Mouse (Mus musculus): ENCODE results near the gene Islr2. TPM values are rescaled to one million over a fixed set of nuclear protein-coding genes. Genes with fewer than 3 reads are reported as not detected.

The Islr2 gene
- polyA plus RNA-seq, 1 experiment from 2014 or later: 0.15 TPM

DNA sequence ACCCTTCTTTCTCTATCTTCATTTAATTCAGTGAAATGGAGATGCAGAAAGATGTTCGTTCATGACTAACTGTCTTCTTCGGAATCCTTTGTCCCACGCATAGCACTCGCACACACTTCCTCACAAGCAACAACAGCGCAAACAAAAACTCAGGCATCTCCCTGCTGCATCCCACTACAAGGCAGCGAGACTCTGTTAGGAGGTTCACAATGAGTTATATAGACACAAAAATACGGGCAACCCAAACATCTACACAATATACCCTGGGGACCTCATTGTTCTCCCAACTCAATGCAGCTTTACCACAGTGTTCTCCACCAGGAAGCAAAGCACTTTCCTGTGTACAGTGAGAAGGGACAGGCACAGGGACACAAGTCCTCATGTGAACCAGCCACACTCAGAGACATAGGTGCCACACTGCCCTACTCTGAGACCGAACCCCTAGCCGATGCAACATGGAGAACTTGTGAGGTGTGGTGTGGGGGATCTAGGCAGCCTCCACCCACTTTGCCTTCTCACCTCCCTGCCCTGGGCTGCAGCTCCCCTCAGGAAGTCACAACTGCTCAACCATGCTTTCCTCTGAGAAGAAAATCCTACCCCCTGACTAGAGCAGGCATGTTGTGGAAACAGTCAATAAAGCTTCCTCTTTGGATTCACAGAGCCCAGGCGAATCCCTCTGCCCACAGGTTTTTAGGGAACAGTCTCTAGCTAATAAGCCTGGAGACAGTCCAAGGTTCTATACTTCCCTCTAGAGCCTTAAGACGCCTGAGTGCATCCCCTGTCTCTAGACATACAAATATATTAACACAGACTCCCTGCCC lies 3.6 kb downstream of the Islr2 start:
- peaks cover 44% of the 10 kb centered on the region for H3K4me1 ChIP-seq
- H3K4me3 ChIP-seq: no peak overlapping the region
- peaks cover 87% of the 10 kb centered on the region for H3K27me3 ChIP-seq
- H3K27ac ChIP-seq: no peak overlapping the region
- 11% methylated on average over 11 of the region's 11 CpGs for WGBS
- H3K4me2 ChIP-seq: no peak overlapping the region
- no peak overlapping the region for H3K9ac ChIP-seq
- ATAC-seq (ENCODE audit: borderline replicate concordance, extremely low read depth, low FRiP score, low TSS enrichment): no peak
- no peaks in the 10 kb centered on the region for H3K36me3 ChIP-seq
- no peaks in the 10 kb centered on the region for H3K9me3 ChIP-seq

- Histone ChIP-seq H3K27ac (no peak overlapping the region), H3K9me3 (no peaks in the 10 kb centered on the region), H3K4me1 (peaks cover 44% of the 10 kb centered on the region), H3K9ac (no peak overlapping the region), H3K27me3 (peaks cover 96% of the 10 kb centered on the region), H3K4me2 (0 out of 2 replicates have a peak overlapping the region, but pooled peaks have one; percentile 23), H3K4me3 (no peak overlapping the region), H3K36me3 (no peaks in the 10 kb centered on the region)
- WGBS: 1% methylated on average over 41 of the region's 41 CpGs
- no peak for ATAC-seq (ENCODE audit: borderline replicate concordance, extremely low read depth, low FRiP score, low TSS enrichment)
Measured at GRCm38 (mm10) chr9:58199381-58200269, 4.5 kb downstream of the Islr2 start.

DNA sequence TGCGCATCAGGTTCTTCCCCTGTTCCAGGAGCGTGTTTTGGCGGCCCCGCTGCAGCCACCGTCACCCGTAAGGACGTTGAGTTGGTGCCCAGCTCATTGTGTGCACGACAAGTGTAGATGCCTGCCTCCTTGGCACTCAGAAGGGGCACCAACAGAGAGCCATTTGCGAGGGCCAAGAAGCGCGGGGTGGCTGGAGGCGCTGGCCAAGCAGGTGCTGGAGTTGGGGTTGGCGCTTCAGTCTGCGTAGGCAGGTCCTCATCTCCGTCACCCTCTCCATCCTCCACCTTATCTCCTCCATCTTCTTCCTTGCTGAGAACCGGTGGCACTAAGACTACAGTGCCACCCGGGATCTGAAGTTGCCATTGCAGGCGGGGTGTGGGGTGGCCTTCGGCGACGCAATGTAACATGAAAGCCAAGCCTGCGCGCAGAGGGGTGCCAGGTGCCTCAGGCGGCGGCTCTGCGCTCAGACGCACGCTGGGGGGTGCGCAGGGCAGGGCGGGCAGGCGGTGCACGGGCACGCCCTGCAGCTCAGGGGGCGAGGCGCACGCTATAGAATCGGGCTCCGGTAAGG lies 5.2 kb downstream of the Islr2 start:
- no peaks in the 10 kb centered on the region for H3K9me3 ChIP-seq
- H3K36me3 ChIP-seq: no peaks in the 10 kb centered on the region
- no peak for ATAC-seq (ENCODE audit: borderline replicate concordance, extremely low read depth, low FRiP score, low TSS enrichment)
- no peak overlapping the region for H3K9ac ChIP-seq
- 2% methylated on average over 38 of the region's 38 CpGs for WGBS
- H3K27me3 ChIP-seq: peaks cover 100% of the 10 kb centered on the region
- H3K4me2 ChIP-seq: 0 out of 2 replicates have a peak overlapping the region, but pooled peaks have one; percentile 23
- H3K4me3 ChIP-seq: no peak overlapping the region
- H3K4me1 ChIP-seq: peaks cover 42% of the 10 kb centered on the region
- H3K27ac ChIP-seq: no peak overlapping the region

GRCm38 (mm10) chr9:58197781-58198701 lies 6.1 kb downstream of the Islr2 start:
- Histone ChIP-seq H3K4me1 (peaks cover 35% of the 10 kb centered on the region), H3K9me3 (no peaks in the 10 kb centered on the region), H3K4me2 (peak overlapping the region; percentile 50), H3K27ac (no peak overlapping the region), H3K4me3 (peak overlapping the region; percentile 24), H3K9ac (no peak overlapping the region), H3K27me3 (peaks cover 97% of the 10 kb centered on the region), H3K36me3 (no peaks in the 10 kb centered on the region)
- WGBS: under 1% methylated on average over 58 of the region's 58 CpGs
- no peak for ATAC-seq (ENCODE audit: borderline replicate concordance, extremely low read depth, low FRiP score, low TSS enrichment)

- peak overlapping the region; percentile 24; the same call in 1 of the 2 replicates for H3K4me3 ChIP-seq
- no peak overlapping the region for H3K9ac ChIP-seq
- WGBS: 3% methylated on average over 46 of the region's 46 CpGs
- peak overlapping the region; percentile 50; the same call in 1 of the 2 replicates for H3K4me2 ChIP-seq
- peaks cover 86% of the 10 kb centered on the region for H3K27me3 ChIP-seq
- no peaks in the 10 kb centered on the region for H3K9me3 ChIP-seq
- ATAC-seq (ENCODE audit: borderline replicate concordance, extremely low read depth, low FRiP score, low TSS enrichment): no peak
- peaks cover 34% of the 10 kb centered on the region for H3K4me1 ChIP-seq
- H3K36me3 ChIP-seq: no peaks in the 10 kb centered on the region
- H3K27ac ChIP-seq: no peak overlapping the region
Measured at GRCm38 (mm10) chr9:58196610-58197567, 7.2 kb downstream of the Islr2 start.

DNA sequence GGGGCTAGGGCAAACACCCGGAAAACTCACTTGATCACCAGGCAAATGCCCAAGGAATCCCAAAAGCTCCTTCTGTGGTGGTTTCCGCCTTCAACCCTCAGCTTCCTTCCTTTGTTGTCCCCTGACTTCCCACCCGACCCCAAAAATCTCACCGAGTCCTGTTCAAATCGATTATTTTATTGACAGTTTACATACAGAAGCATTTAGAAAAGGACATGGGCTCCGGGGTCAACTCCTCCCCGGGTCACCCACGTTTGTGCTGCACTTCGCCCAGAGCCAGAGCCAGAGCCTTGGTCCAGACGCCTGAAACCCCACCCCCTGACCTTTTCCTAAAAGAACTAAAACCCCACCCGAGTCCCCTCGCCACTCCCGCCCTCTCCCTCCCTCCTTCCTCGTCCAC lies 8.0 kb downstream of the Islr2 start:
- no peak overlapping the region for H3K4me3 ChIP-seq
- H3K27me3 ChIP-seq: peaks cover 78% of the 10 kb centered on the region
- no peaks in the 10 kb centered on the region for H3K9me3 ChIP-seq
- H3K9ac ChIP-seq: no peak overlapping the region
- H3K36me3 ChIP-seq: no peaks in the 10 kb centered on the region
- H3K27ac ChIP-seq: no peak overlapping the region
- ATAC-seq (ENCODE audit: borderline replicate concordance, extremely low read depth, low FRiP score, low TSS enrichment): no peak
- 5% methylated on average over 14 of the region's 14 CpGs for WGBS
- H3K4me1 ChIP-seq: peaks cover 31% of the 10 kb centered on the region
- peak overlapping the region; percentile 17; the same call in 1 of the 2 replicates for H3K4me2 ChIP-seq

GRCm38 (mm10) chr9:58195671-58196070 lies 8.4 kb downstream of the Islr2 start:
- no peak overlapping the region for H3K9ac ChIP-seq
- H3K36me3 ChIP-seq: no peaks in the 10 kb centered on the region
- H3K4me2 ChIP-seq: no peak overlapping the region; the same call in 1 of the 2 replicates
- peaks cover 74% of the 10 kb centered on the region for H3K27me3 ChIP-seq
- WGBS: 15% methylated on average over 1 of the region's 1 CpGs
- H3K4me1 ChIP-seq: peaks cover 31% of the 10 kb centered on the region
- no peak overlapping the region for H3K27ac ChIP-seq
- no peaks in the 10 kb centered on the region for H3K9me3 ChIP-seq
- H3K4me3 ChIP-seq: no peak overlapping the region
- ATAC-seq (ENCODE audit: borderline replicate concordance, extremely low read depth, low FRiP score, low TSS enrichment): no peak

GRCm38 (mm10) chr9:58194222-58194621 lies 9.9 kb downstream of the Islr2 start:
- Histone ChIP-seq H3K4me2 (no peak overlapping the region), H3K36me3 (no peaks in the 10 kb centered on the region), H3K4me3 (no peak overlapping the region), H3K27ac (no peak overlapping the region), H3K9me3 (no peaks in the 10 kb centered on the region), H3K27me3 (peaks cover 59% of the 10 kb centered on the region), H3K9ac (no peak overlapping the region), H3K4me1 (peaks cover 28% of the 10 kb centered on the region)
- 59% methylated on average over 9 of the region's 9 CpGs for WGBS
- no peak for ATAC-seq (ENCODE audit: borderline replicate concordance, extremely low read depth, low FRiP score, low TSS enrichment)

- 71% methylated on average over 6 of the region's 6 CpGs for WGBS
- H3K27ac ChIP-seq: no peak overlapping the region
- no peak for ATAC-seq (ENCODE audit: borderline replicate concordance, extremely low read depth, low FRiP score, low TSS enrichment)
Measured at GRCm38 (mm10) chr9:58184456-58184855, 19.7 kb downstream of the Islr2 start.

DNA sequence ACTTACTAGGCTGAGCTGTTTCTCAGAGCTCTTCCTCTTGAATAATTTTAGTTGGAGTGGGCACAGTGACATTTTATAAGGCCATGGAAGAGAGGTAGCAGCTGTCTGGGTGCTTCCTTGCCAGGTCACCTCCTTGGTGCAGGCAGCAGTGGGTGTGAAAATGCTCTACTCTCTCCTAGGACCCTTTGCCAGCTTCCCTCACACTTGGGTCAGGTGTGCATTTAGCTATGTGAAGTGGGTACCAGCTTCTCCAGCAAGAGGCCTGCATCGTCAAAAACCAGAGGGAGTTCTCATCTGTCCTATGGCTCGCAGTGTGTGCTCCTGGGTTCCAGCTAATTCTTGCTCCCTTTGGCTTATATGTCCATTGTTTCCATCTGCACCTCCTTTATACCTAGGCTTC lies 24.7 kb downstream of the Islr2 start:
- no peak for ATAC-seq (ENCODE audit: borderline replicate concordance, extremely low read depth, low FRiP score, low TSS enrichment)
- H3K4me2 ChIP-seq: no peak overlapping the region
- H3K9me3 ChIP-seq: no peaks in the 10 kb centered on the region
- no peaks in the 10 kb centered on the region for H3K27me3 ChIP-seq
- 86% methylated on average over 2 of the region's 2 CpGs for WGBS
- H3K36me3 ChIP-seq: no peaks in the 10 kb centered on the region
- H3K27ac ChIP-seq: no peak overlapping the region
- no peak overlapping the region for H3K9ac ChIP-seq
- no peaks in the 10 kb centered on the region for H3K4me1 ChIP-seq
- no peak overlapping the region for H3K4me3 ChIP-seq

More at GRCm38 (mm10) chr9:58184456-58184855, 19.7 kb downstream of the Islr2 start:
- H3K36me3 ChIP-seq: no peaks in the 10 kb centered on the region
- no peak overlapping the region for H3K9ac ChIP-seq
- H3K27me3 ChIP-seq: no peaks in the 10 kb centered on the region
- no peak overlapping the region for H3K4me2 ChIP-seq
- H3K9me3 ChIP-seq: no peaks in the 10 kb centered on the region
- H3K4me1 ChIP-seq: no peaks in the 10 kb centered on the region
- H3K4me3 ChIP-seq: no peak overlapping the region
